Mouse (Mus musculus): ENCODE measurements around the gene Stox1. TPM values are rescaled to one million over a fixed set of nuclear protein-coding genes. Genes with fewer than 3 reads are reported as not detected.

Gene Stox1
- polyA plus RNA-seq (2014; fragmentation: Nextera tagmentation; extraction: Ambion mirVana), result 0.97 and 1.2 TPM in 2 replicates

GRCm38 (mm10) chr10:62725771-62726687 lies at the start of gene Stox1:
Stox1 (minus strand) TSS chr10:62726128.
- peak within 1 kb of the TSS; percentile 75 for H3K9ac ChIP-seq (ENCODE audit: low read length)
- peak within 1 kb of the TSS; percentile 81 for H3K4me2 ChIP-seq (ENCODE audit: low read length)
- peaks cover 22% of the 10 kb centered on the region for H3K27me3 ChIP-seq (ENCODE audit: control insufficient read depth, insufficient read depth, low read length)
- no peaks in the 10 kb centered on the region for H3K9me3 ChIP-seq (ENCODE audit: control insufficient read depth, low read length)
- no peak within 1 kb of the TSS for H3K27ac ChIP-seq (replicated peaks in 1 of 2; ENCODE audit: control insufficient read depth in 1 of 2, insufficient read depth in 1 of 2, low read depth in 2 of 2, low read length in 2 of 2)
- 1% methylated on average over 85 of the region's 85 CpGs for WGBS
- peak within 1 kb of the TSS; percentile 74 to 80 for H3K4me3 ChIP-seq (ENCODE audit: control insufficient read depth in 1 of 2, insufficient read depth in 1 of 2, low read depth in 1 of 2, low read length in 2 of 2)
- ATAC-seq (ENCODE audit: insufficient number of reproducible peaks, insufficient read depth, low FRiP score, low read depth), result 0 out of 2 replicates have a peak, but pooled peaks have one; percentile 40
- H3K36me3 ChIP-seq (ENCODE audit: control insufficient read depth, insufficient read depth, low read length), result no peaks in the 10 kb centered on the region
- peaks cover 4 to 5% of the 10 kb centered on the region in 2 experiments; a peak in 2 of 4 replicates for H3K4me1 ChIP-seq (ENCODE audit: control insufficient read depth in 2 of 2, insufficient read depth in 2 of 2, low read length in 2 of 2)

GRCm38 (mm10) chr10:62750781-62751180 lies 24.9 kb upstream of the Stox1 start:
- Histone ChIP-seq H3K4me1 (ENCODE audit: control insufficient read depth in 2 of 2, insufficient read depth in 2 of 2, low read length in 2 of 2) (no peaks in the 10 kb centered on the region), H3K36me3 (ENCODE audit: control insufficient read depth, insufficient read depth, low read length) (peaks cover 97% of the 10 kb centered on the region), H3K27me3 (ENCODE audit: control insufficient read depth, insufficient read depth, low read length) (no peaks in the 10 kb centered on the region), H3K9me3 (ENCODE audit: control insufficient read depth, low read length) (no peaks in the 10 kb centered on the region), H3K4me2 (ENCODE audit: low read length) (no peak overlapping the region), H3K9ac (ENCODE audit: low read length) (no peak overlapping the region), H3K27ac (replicated peaks in 1 of 2; ENCODE audit: control insufficient read depth in 1 of 2, insufficient read depth in 1 of 2, low read depth in 2 of 2, low read length in 2 of 2) (no peak overlapping the region), H3K4me3 (ENCODE audit: control insufficient read depth in 1 of 2, insufficient read depth in 1 of 2, low read depth in 1 of 2, low read length in 2 of 2) (no peak overlapping the region)
- ATAC-seq (ENCODE audit: insufficient number of reproducible peaks, insufficient read depth, low FRiP score, low read depth), result no peak
- 66% methylated on average over 6 of the region's 6 CpGs for WGBS

- Histone ChIP-seq H3K9ac (ENCODE audit: low read length) (no peak overlapping the region), H3K9me3 (ENCODE audit: control insufficient read depth, low read length) (no peaks in the 10 kb centered on the region), H3K36me3 (ENCODE audit: control insufficient read depth, insufficient read depth, low read length) (peaks cover 49% of the 10 kb centered on the region), H3K4me1 (ENCODE audit: control insufficient read depth in 2 of 2, insufficient read depth in 2 of 2, low read length in 2 of 2) (0 out of 4 replicates have a peak, but pooled peaks cover 2 to 3% of the 10 kb centered on the region in 2 experiments), H3K27me3 (ENCODE audit: control insufficient read depth, insufficient read depth, low read length) (no peaks in the 10 kb centered on the region), H3K4me2 (ENCODE audit: low read length) (no peak overlapping the region), H3K27ac (replicated peaks in 1 of 2; ENCODE audit: control insufficient read depth in 1 of 2, insufficient read depth in 1 of 2, low read depth in 2 of 2, low read length in 2 of 2) (peak overlapping the region in 1 of 2 experiments; percentile 41; a peak in 3 of 4 replicates), H3K4me3 (ENCODE audit: control insufficient read depth in 1 of 2, insufficient read depth in 1 of 2, low read depth in 1 of 2, low read length in 2 of 2) (no peak overlapping the region)
- ATAC-seq (ENCODE audit: insufficient number of reproducible peaks, insufficient read depth, low FRiP score, low read depth), result peak; percentile 66; the same call in 1 of the 2 replicates
- 38% methylated on average over 4 of the region's 4 CpGs for WGBS
Observed at GRCm38 (mm10) chr10:62739961-62740737, 14.2 kb upstream of the Stox1 start.

- Histone ChIP-seq H3K4me3 (ENCODE audit: control insufficient read depth in 1 of 2, insufficient read depth in 1 of 2, low read depth in 1 of 2, low read length in 2 of 2) (no peak overlapping the region), H3K36me3 (ENCODE audit: control insufficient read depth, insufficient read depth, low read length) (peaks cover 23% of the 10 kb centered on the region), H3K27me3 (ENCODE audit: control insufficient read depth, insufficient read depth, low read length) (no peaks in the 10 kb centered on the region), H3K4me2 (ENCODE audit: low read length) (no peak overlapping the region), H3K9ac (ENCODE audit: low read length) (no peak overlapping the region), H3K4me1 (ENCODE audit: control insufficient read depth in 2 of 2, insufficient read depth in 2 of 2, low read length in 2 of 2) (0 out of 4 replicates have a peak, but pooled peaks cover 2 to 3% of the 10 kb centered on the region in 2 experiments), H3K9me3 (ENCODE audit: control insufficient read depth, low read length) (no peaks in the 10 kb centered on the region), H3K27ac (replicated peaks in 1 of 2; ENCODE audit: control insufficient read depth in 1 of 2, insufficient read depth in 1 of 2, low read depth in 2 of 2, low read length in 2 of 2) (no peak overlapping the region)
- no peak for ATAC-seq (ENCODE audit: insufficient number of reproducible peaks, insufficient read depth, low FRiP score, low read depth)
- whole genome bisulfite sequencing, result 44% methylated on average over 4 of the region's 4 CpGs
Observed at GRCm38 (mm10) chr10:62736965-62737688, 11.2 kb upstream of the Stox1 start.

- 56% methylated on average over 10 of the region's 10 CpGs for WGBS
Observed at GRCm38 (mm10) chr10:62730826-62731225, 4.9 kb upstream of the Stox1 start.

GRCm38 (mm10) chr10:62724936-62725335 lies 992 bp downstream of the Stox1 start:
- H3K36me3 ChIP-seq (ENCODE audit: control insufficient read depth, insufficient read depth, low read length), result no peaks in the 10 kb centered on the region
- H3K4me1 ChIP-seq (ENCODE audit: control insufficient read depth in 2 of 2, insufficient read depth in 2 of 2, low read length in 2 of 2), result peaks cover 4 to 5% of the 10 kb centered on the region in 2 experiments; a peak in 2 of 4 replicates
- 23% methylated on average over 7 of the region's 7 CpGs for WGBS
- peak overlapping the region; percentile 81; the same call in 1 of the 2 replicates for H3K4me2 ChIP-seq (ENCODE audit: low read length)
- H3K9ac ChIP-seq (ENCODE audit: low read length), result no peak overlapping the region
- H3K4me3 ChIP-seq (ENCODE audit: control insufficient read depth in 1 of 2, insufficient read depth in 1 of 2, low read depth in 1 of 2, low read length in 2 of 2), result no peak overlapping the region
- H3K27me3 ChIP-seq (ENCODE audit: control insufficient read depth, insufficient read depth, low read length), result peaks cover 22% of the 10 kb centered on the region
- H3K9me3 ChIP-seq (ENCODE audit: control insufficient read depth, low read length), result no peaks in the 10 kb centered on the region
- no peak for ATAC-seq (ENCODE audit: insufficient number of reproducible peaks, insufficient read depth, low FRiP score, low read depth)
- H3K27ac ChIP-seq (replicated peaks in 1 of 2; ENCODE audit: control insufficient read depth in 1 of 2, insufficient read depth in 1 of 2, low read depth in 2 of 2, low read length in 2 of 2), result no peak overlapping the region

More at GRCm38 (mm10) chr10:62730826-62731225, 4.9 kb upstream of the Stox1 start:
- Histone ChIP-seq H3K4me2 (ENCODE audit: low read length) (no peak overlapping the region), H3K4me1 (ENCODE audit: control insufficient read depth in 2 of 2, insufficient read depth in 2 of 2, low read length in 2 of 2) (peaks cover 4 to 5% of the 10 kb centered on the region in 2 experiments; a peak in 2 of 4 replicates), H3K9me3 (ENCODE audit: control insufficient read depth, low read length) (no peaks in the 10 kb centered on the region), H3K27me3 (ENCODE audit: control insufficient read depth, insufficient read depth, low read length) (no peaks in the 10 kb centered on the region), H3K27ac (replicated peaks in 1 of 2; ENCODE audit: control insufficient read depth in 1 of 2, insufficient read depth in 1 of 2, low read depth in 2 of 2, low read length in 2 of 2) (no peak overlapping the region), H3K4me3 (ENCODE audit: control insufficient read depth in 1 of 2, insufficient read depth in 1 of 2, low read depth in 1 of 2, low read length in 2 of 2) (no peak overlapping the region), H3K36me3 (ENCODE audit: control insufficient read depth, insufficient read depth, low read length) (no peaks in the 10 kb centered on the region), H3K9ac (ENCODE audit: low read length) (no peak overlapping the region)
- ATAC-seq (ENCODE audit: insufficient number of reproducible peaks, insufficient read depth, low FRiP score, low read depth), result no peak

GRCm38 (mm10) chr10:62722701-62723100 lies 3.2 kb downstream of the Stox1 start:
- Histone ChIP-seq H3K27me3 (ENCODE audit: control insufficient read depth, insufficient read depth, low read length) (peaks cover 22% of the 10 kb centered on the region), H3K4me3 (ENCODE audit: control insufficient read depth in 1 of 2, insufficient read depth in 1 of 2, low read depth in 1 of 2, low read length in 2 of 2) (no peak overlapping the region), H3K9ac (ENCODE audit: low read length) (no peak overlapping the region), H3K9me3 (ENCODE audit: control insufficient read depth, low read length) (no peaks in the 10 kb centered on the region), H3K4me1 (ENCODE audit: control insufficient read depth in 2 of 2, insufficient read depth in 2 of 2, low read length in 2 of 2) (peaks cover 4 to 5% of the 10 kb centered on the region in 2 experiments; a peak in 2 of 4 replicates), H3K27ac (replicated peaks in 1 of 2; ENCODE audit: control insufficient read depth in 1 of 2, insufficient read depth in 1 of 2, low read depth in 2 of 2, low read length in 2 of 2) (no peak overlapping the region), H3K4me2 (ENCODE audit: low read length) (no peak overlapping the region), H3K36me3 (ENCODE audit: control insufficient read depth, insufficient read depth, low read length) (no peaks in the 10 kb centered on the region)
- ATAC-seq (ENCODE audit: insufficient number of reproducible peaks, insufficient read depth, low FRiP score, low read depth), result no peak
- WGBS, result 15% methylated on average over 4 of the region's 4 CpGs
